Mouse (Mus musculus) CH12.LX (cell line): ENCODE data around the gene Map6. TPM values are rescaled to one million over a fixed set of nuclear protein-coding genes. Genes with fewer than 3 reads are reported as not detected.

ENCODE experiments used
- DNase-seq: peaks from one replicate; pipeline ENCODE4 v3.0.0-alpha.2; 2013; ENCODE audit errors: extremely low read depth
- H3K27ac ChIP-seq: 2 replicates; pipeline ENCODE4 v1.5.1; 2012; ENCODE audit warnings: low read depth, mild to moderate bottlenecking, control low read depth, moderate library complexity; ENCODE audit not compliant: insufficient read depth
- H3K27me3 ChIP-seq: replicated peaks from 2 replicates; pipeline ENCODE3; 2012; ENCODE audit warnings: inconsistent platforms
- H3K36me3 ChIP-seq, 2 experiments: replicated peaks in 1 of 2; 2 replicates each; pipeline versions ENCODE3 to v1.6.1; 2012; ENCODE audit warnings: inconsistent platforms in 1 of 2, low read length in 1 of 2, mild to moderate bottlenecking in 1 of 2, mixed read lengths in 1 of 2, moderate library complexity in 1 of 2; ENCODE audit not compliant: control insufficient read depth in 1 of 2, insufficient read depth in 1 of 2
- H3K4me1 ChIP-seq, 2 experiments: 2 replicates each; pipeline ENCODE4 v1.6.1; 2012; ENCODE audit warnings: inconsistent platforms in 1 of 2, moderate library complexity in 1 of 2; ENCODE audit not compliant: insufficient read depth in 2 of 2, control insufficient read depth in 1 of 2
- H3K4me2 ChIP-seq: 2 replicates; pipeline ENCODE4 v1.6.1; 2012; ENCODE audit warnings: low read depth, mild to moderate bottlenecking, control low read depth; ENCODE audit not compliant: poor library complexity, insufficient read depth, severe bottlenecking
- H3K4me3 ChIP-seq, 3 experiments: fragments of 150-350 bp in 1 of 3; sonication (generic) in 1 of 3; replicated peaks in 1 of 3; 2 replicates each; pipeline versions ENCODE3 to v1.5.1; 2011 to 2012; ENCODE audit warnings: low read depth in 2 of 3, low read length in 2 of 3, mild to moderate bottlenecking in 2 of 3, moderate library complexity in 2 of 3, control low read depth in 1 of 3, improper control_type of control experiment in 1 of 3, inconsistent platforms in 1 of 3, mixed read lengths in 1 of 3; ENCODE audit not compliant: poor library complexity in 1 of 3
- H3K79me2 ChIP-seq: replicated peaks from 2 replicates; pipeline ENCODE4 v1.6.1; 2012; ENCODE audit warnings: mild to moderate bottlenecking, moderate library complexity; ENCODE audit not compliant: control insufficient read depth, poor library complexity, insufficient read depth, severe bottlenecking; ENCODE audit errors: extremely low read depth
- H3K9ac ChIP-seq: 2 replicates; pipeline ENCODE4 v1.6.1; 2012; ENCODE audit warnings: low read depth, mild to moderate bottlenecking, control low read depth, moderate library complexity; ENCODE audit not compliant: insufficient read depth
- H3K9me3 ChIP-seq: replicated peaks from 2 replicates; pipeline ENCODE3; 2012; ENCODE audit warnings: low read length, inconsistent platforms, mixed read lengths
- CHD1 ChIP-seq: IDR thresholded peaks from 2 replicates; pipeline ENCODE4 v1.6.1; 2012; ENCODE audit warnings: low read depth, low read length, improper control_type of control experiment, inconsistent platforms
- CHD2 ChIP-seq: IDR thresholded peaks from 2 replicates; pipeline ENCODE4 v1.6.1; 2011; ENCODE audit warnings: low read length, improper control_type of control experiment
- E2F4 ChIP-seq: IDR thresholded peaks from 2 replicates; pipeline ENCODE4 v1.6.1; 2011; ENCODE audit warnings: low read depth, low read length, improper control_type of control experiment; ENCODE audit not compliant: insufficient replicate concordance
- ELF1 ChIP-seq: IDR thresholded peaks from 2 replicates; pipeline ENCODE4 v1.6.1; 2014; ENCODE audit warnings: low read depth, mild to moderate bottlenecking, inconsistent platforms, low read length, improper control_type of control experiment
- GABPA ChIP-seq: IDR thresholded peaks from 2 replicates; pipeline ENCODE4 v1.6.1; 2012; ENCODE audit warnings: low read depth, low read length, improper control_type of control experiment, inconsistent platforms; ENCODE audit not compliant: insufficient replicate concordance
- HCFC1 ChIP-seq: IDR thresholded peaks from 2 replicates; pipeline ENCODE4 v1.6.1; 2012; ENCODE audit warnings: low read depth, mild to moderate bottlenecking, inconsistent platforms, low read length, improper control_type of control experiment
- IRF4 ChIP-seq: IDR thresholded peaks from 2 replicates; pipeline ENCODE4 v1.6.1; 2014; ENCODE audit warnings: low read depth, mild to moderate bottlenecking, inconsistent platforms, low read length, improper control_type of control experiment
- JUND ChIP-seq: conservative IDR thresholded peaks from 2 replicates; pipeline ENCODE4 v1.6.1; 2011; ENCODE audit warnings: low read depth, low read length, improper control_type of control experiment
- KAT2A ChIP-seq: IDR thresholded peaks from 2 replicates; pipeline ENCODE4 v1.6.1; 2012; ENCODE audit warnings: low read length, improper control_type of control experiment, inconsistent platforms; ENCODE audit not compliant: insufficient replicate concordance
- MAFK ChIP-seq: IDR thresholded peaks from 2 replicates; pipeline ENCODE4 v1.6.1; 2011; ENCODE audit warnings: low read length, improper control_type of control experiment; ENCODE audit not compliant: insufficient replicate concordance
- MAX ChIP-seq: IDR thresholded peaks from 2 replicates; pipeline ENCODE4 v1.6.1; 2011; ENCODE audit warnings: low read length, improper control_type of control experiment
- MEF2A ChIP-seq: IDR thresholded peaks from 2 replicates; pipeline ENCODE4 v1.6.1; 2014; ENCODE audit warnings: low read depth, mild to moderate bottlenecking, inconsistent platforms, low read length, improper control_type of control experiment, borderline replicate concordance
- MYC ChIP-seq: IDR thresholded peaks from 2 replicates; pipeline ENCODE4 v1.6.1; 2011; ENCODE audit warnings: low read depth, mild to moderate bottlenecking, improper control_type of control experiment, low read length
- NRF1 ChIP-seq: IDR thresholded peaks from 2 replicates; pipeline ENCODE4 v1.6.1; 2014; ENCODE audit warnings: low read depth, mild to moderate bottlenecking, inconsistent platforms, low read length, improper control_type of control experiment, moderate library complexity
- POLR2A ChIP-seq: IDR thresholded peaks from 2 replicates; pipeline ENCODE4 v1.6.1; 2011; ENCODE audit warnings: low read depth, mild to moderate bottlenecking, improper control_type of control experiment, low read length
- POLR2AphosphoS2 ChIP-seq: IDR thresholded peaks from 2 replicates; pipeline ENCODE4 v1.6.1; 2011; ENCODE audit warnings: low read depth, low read length, improper control_type of control experiment
- RAD21 ChIP-seq: IDR thresholded peaks from 2 replicates; pipeline ENCODE4 v1.6.1; 2011; ENCODE audit warnings: low read depth, mild to moderate bottlenecking, low read length, improper control_type of control experiment, moderate library complexity
- RCOR1 ChIP-seq: conservative IDR thresholded peaks from 2 replicates; pipeline ENCODE4 v1.6.1; 2012; ENCODE audit warnings: low read depth, mild to moderate bottlenecking, inconsistent platforms, low read length, improper control_type of control experiment
- SMC3 ChIP-seq: IDR thresholded peaks from 2 replicates; pipeline ENCODE4 v1.6.1; 2011; ENCODE audit warnings: low read depth, low read length, improper control_type of control experiment
- UBTF ChIP-seq: IDR thresholded peaks from 2 replicates; pipeline ENCODE4 v1.6.1; 2012; ENCODE audit warnings: low read depth, mild to moderate bottlenecking, inconsistent platforms, low read length, improper control_type of control experiment, moderate library complexity
- USF2 ChIP-seq: conservative IDR thresholded peaks from 2 replicates; pipeline ENCODE4 v1.6.1; 2011; ENCODE audit warnings: low read depth, low read length, improper control_type of control experiment
- ZC3H11A ChIP-seq: IDR thresholded peaks from 2 replicates; pipeline ENCODE4 v1.6.1; 2012; ENCODE audit warnings: low read depth, mild to moderate bottlenecking, inconsistent platforms, low read length, improper control_type of control experiment
- dilution Hi-C: fragments of 300-500 bp; cut with MboI; formaldehyde crosslinking; loops from 2 replicates; pipeline ENCODE4 v1.14.3; 2020; ENCODE audit warnings: low sequenced_read_pairs; ENCODE audit not compliant: extremely low pct_unique_long_range_greater_than_20kb, extremely low pct_ligation_motif_present
- in situ Hi-C: fragments of 300-500 bp; cut with MboI; formaldehyde crosslinking; loops from 3 replicates; pipeline ENCODE4 v1.14.3; 2019; ENCODE audit warnings: low sequenced_read_pairs, low pct_ligation_motif_present, low pct_unique_long_range_greater_than_20kb, mixed read lengths
- polyA plus RNA-seq: library from polyadenylated mRNA; unstranded; fragments of >175 nt; gene quantifications from 2 replicates; pipeline ENCODE4 v1.2.1, GENCODE M21; 2012; ENCODE audit warnings: low read depth; ENCODE audit not compliant: insufficient read length
- total RNA-seq, 2 experiments: library from RNA; depleted of rRNA; stranded (reverse); fragments of 300-350 nt in 1 of 2; fragments of >200 nt in 1 of 2; gene quantifications; 2 replicates each; pipeline ENCODE4 v1.2.3; 2012 to 2014

Gene Map6
- total and polyA plus RNA-seq, 3 experiments, result 0.32 to 1.4 (median 1.1) TPM

GRCm38 (mm10) chr7:99238417-99238816 lies 28.8 kb upstream of the Map6 start, which contains the start of gene Mogat2:
Gene Mogat2, minus strand, starts transcription at chr7:99238619.
- H3K4me2 ChIP-seq, result no peak within 1 kb of the TSS
- no peak within 1 kb of the TSS for H3K27ac ChIP-seq
- in situ Hi-C loops, result no loop called here
- H3K9ac ChIP-seq, result no peak within 1 kb of the TSS
- H3K4me3 ChIP-seq, result no peak within 1 kb of the TSS
- peaks cover 0 to 4% of the 10 kb centered on the region in 2 experiments; a peak in 1 of 4 replicates for H3K4me1 ChIP-seq
- dilution Hi-C loops, result no loop called here
- no peak for DNase-seq
- no peaks in the 10 kb centered on the region for H3K79me2 ChIP-seq
- TF ChIP-seq GABPA (no peak), ELF1 (no peak), MAFK (no peak), CHD2 (no peak), MAX (no peak), HCFC1 (no peak), MEF2A (no peak), CHD1 (no peak), POLR2AphosphoS2 (no peak), POLR2A (no peak)
- no peaks in the 10 kb centered on the region for H3K36me3 ChIP-seq
- H3K9me3 ChIP-seq, result no peaks in the 10 kb centered on the region
- peaks cover 15% of the 10 kb centered on the region for H3K27me3 ChIP-seq

DNA sequence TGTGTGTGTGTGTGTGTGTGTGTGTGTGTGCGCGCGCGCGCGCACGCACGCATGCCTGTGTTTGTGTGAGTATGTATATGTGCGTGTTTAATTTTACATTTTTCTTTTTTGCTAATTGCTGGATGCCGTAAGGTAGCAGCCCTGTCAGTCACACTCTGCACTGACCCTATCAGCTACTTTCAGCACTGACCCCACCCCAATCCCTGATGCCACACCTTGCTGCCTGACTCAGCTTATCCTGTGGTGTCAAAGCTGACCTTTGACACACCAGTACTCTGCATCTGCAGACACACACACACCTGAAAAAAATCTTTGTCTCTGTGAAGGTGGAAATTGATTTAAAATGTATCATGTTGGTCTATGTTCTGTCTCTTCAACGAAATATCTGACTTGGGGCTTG lies 25.1 kb upstream of the Map6 start:
- no peak for DNase-seq
- no peaks in the 10 kb centered on the region for H3K79me2 ChIP-seq
- H3K27me3 ChIP-seq, result peaks cover 15% of the 10 kb centered on the region
- H3K4me1 ChIP-seq, result peaks cover 0 to 4% of the 10 kb centered on the region in 2 experiments; a peak in 1 of 4 replicates
- no peak for TF ChIP-seq KAT2A
- no peak for TF ChIP-seq NRF1
- no peak for TF ChIP-seq E2F4
- no peak for TF ChIP-seq ZC3H11A
- TF ChIP-seq USF2, result no peak
- TF ChIP-seq JUND, result no peak
- no peak for TF ChIP-seq ELF1
- TF ChIP-seq MEF2A, result no peak
- no peak for TF ChIP-seq POLR2AphosphoS2
- TF ChIP-seq RCOR1, result no peak
- TF ChIP-seq GABPA, result no peak
- TF ChIP-seq MYC, result no peak
- TF ChIP-seq IRF4, result no peak
- TF ChIP-seq UBTF, result no peak
- TF ChIP-seq RAD21, result no peak
- TF ChIP-seq CHD2, result no peak
- no peak for TF ChIP-seq MAX
- TF ChIP-seq SMC3, result no peak
- TF ChIP-seq, all 38 proteins: peak for 0
- no peak overlapping the region for H3K4me3 ChIP-seq
- no peak overlapping the region for H3K9ac ChIP-seq
- no peak overlapping the region for H3K4me2 ChIP-seq
- in situ Hi-C loops, result no loop called here
- no peak overlapping the region for H3K27ac ChIP-seq
- H3K36me3 ChIP-seq, result no peaks in the 10 kb centered on the region
- dilution Hi-C loops, result no loop called here
- no peaks in the 10 kb centered on the region for H3K9me3 ChIP-seq
